Mouse (Mus musculus) thymus, postnatal 4 days (tissue): ENCODE results near the gene Naa80.

Experiments used
- DNase-seq: peaks from one replicate; pipeline ENCODE4 v3.0.0; 2021

The Naa80 gene

GRCm38 (mm10) chr9:107575579-107576356 is 2.9 kb upstream of the Naa80 start:
- DNase-seq = no peak

DNA sequence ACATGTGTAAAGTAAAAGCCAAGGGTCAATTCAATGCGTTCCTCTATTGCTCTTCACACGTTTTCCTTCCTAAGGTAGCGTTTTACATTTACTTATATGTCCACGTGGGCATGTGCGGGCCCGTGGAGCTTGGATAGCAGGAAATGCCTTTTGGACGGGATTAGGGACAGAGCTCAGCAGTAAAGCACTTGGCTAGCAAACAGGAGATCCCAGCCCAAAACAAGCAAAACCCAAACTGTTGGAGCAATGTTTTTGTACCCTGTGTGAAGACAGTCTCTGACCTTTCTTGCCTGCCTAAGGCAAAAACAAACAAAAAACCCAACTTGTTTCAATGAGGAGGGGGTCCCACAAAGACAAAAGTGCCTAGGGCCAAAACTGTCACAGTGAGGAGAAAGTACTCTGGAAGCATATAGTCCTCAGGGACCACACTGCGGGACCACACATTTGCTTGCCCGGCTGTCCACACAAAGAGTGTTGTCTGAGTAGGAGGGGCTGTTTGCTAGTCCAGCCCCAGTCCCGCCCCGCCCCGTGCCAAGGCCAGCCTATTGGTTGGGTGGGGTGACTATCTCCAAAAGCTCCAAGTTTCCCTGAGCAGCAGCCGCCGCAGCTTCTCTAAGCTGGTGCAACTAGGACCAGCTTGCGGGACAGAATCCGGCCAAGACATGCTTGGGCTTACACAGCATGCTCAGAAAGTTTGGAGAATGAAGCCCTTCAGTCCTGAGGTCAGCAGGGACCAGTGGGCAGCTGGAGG is 2.2 kb upstream of the Naa80 start, which contains the start of gene Hyal1:
Gene Hyal1 (plus strand): TSS at position 571 of the 751 bp plus-strand sequence.
- DNase-seq = no peak

DNA sequence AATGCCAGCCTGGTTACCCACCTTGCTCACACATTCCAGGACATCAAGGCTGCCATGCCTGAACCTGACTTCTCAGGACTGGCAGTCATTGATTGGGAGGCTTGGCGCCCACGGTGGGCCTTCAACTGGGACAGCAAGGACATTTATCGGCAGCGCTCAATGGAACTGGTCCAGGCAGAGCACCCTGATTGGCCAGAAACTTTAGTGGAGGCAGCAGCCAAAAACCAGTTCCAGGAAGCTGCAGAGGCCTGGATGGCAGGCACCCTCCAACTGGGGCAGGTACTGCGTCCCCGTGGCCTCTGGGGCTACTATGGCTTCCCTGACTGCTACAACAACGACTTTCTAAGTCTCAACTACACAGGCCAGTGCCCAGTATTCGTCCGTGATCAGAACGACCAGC is 816 bp upstream of the Naa80 start:
- no peak for DNase-seq

DNA sequence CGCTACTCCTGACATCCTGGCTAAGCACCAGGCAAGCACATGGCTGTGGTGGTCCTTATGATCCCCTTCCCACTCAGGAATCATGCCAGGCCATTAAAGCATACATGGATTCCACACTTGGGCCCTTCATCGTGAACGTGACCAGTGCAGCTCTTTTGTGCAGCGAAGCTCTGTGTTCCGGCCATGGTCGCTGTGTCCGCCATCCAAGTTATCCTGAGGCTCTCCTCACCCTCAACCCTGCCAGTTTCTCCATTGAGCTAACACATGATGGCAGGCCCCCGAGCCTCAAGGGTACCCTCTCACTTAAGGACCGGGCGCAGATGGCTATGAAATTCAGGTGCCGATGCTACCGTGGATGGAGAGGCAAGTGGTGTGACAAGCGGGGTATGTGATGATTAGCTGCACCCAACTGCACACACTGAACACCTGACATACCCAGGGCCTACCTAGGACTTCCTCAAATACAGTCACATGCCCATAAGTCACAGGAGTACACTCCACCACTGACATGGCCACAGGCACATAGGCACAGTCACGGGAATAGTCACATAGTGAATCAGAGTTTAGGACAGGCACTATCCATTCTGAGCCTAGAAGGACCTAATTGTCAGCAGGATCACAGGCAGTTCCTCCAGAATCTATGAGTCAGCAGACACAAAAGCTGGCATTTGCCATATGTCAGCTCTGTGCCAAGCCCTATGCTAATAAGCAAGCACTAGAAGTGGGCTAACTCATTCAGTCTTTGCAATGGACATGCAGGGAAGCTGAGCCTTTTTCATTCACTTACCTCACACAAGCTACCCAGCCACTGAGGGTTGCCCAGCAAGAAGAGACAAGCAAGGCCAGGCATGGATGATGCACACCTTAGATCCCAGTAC is 575 bp downstream of the Naa80 start:
- no peak for DNase-seq

DNA sequence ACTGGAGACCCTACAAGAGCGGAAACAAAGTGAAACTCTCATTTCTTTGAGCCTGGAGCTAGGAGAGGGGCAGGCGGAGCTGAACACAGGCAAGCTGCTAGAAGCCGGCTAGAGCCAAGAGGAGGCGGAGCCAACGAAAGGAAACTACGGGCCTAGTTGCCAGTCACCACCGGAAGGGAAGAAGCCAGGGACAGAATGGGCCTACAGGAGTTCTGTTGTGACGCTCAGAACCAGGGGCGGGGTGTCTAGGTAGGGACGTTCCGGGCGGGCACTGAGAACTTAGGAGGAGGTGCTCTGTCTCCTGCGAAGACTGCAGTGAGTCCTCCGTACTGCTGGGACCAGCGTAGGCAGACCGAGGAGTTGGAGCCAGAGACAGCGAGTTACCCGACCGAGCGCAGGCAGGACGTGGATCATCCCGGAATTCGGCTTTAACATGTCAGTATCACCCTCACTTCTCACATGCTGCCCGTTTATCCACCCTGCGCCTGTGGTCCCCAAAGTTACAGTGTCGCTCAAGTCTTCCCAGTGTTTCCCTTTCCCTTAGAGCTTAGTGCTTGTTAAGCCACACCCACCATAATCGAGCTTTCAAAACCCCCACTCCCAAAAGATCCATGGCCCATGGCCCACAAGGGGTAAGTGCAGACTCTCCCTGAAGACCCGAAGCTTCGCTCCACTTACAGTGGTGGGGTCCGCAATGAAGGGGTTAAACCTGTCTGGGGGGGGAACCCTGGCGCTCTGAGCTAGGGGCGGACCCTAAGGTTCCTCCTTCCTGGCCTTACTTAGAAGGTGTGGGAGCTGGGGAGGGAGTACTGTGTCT is 2.0 kb downstream of the Naa80 start, which contains the start of gene Hyal3:
Gene Hyal3 (plus strand): TSS at position 318 of the 817 bp plus-strand sequence.
- peak; percentile 85 for DNase-seq

GRCm38 (mm10) chr9:107581584-107581983 is 2.9 kb downstream of the Naa80 start:
- no peak for DNase-seq

- no peak for DNase-seq
These were observed 3.9 kb downstream of the Naa80 start for GRCm38 (mm10) chr9:107582509-107583062.

DNA sequence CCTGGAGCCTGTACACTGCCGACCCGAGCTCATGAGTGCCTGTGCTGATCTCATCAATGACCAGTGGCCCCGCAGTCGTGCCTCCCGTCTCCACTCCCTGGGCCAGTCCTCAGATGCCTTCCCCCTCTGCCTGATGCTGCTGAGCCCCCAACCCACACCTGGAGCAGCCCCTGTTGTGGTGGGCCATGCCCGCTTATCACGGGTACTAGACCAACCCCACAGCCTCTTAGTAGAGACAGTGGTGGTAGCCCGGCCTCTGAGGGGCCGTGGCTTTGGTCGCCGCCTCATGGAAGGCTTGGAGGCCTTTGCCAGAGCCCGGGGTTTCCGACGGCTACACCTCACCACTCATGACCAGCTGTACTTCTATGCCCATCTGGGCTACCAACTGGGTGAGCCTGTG is 4.5 kb downstream of the Naa80 start:
- DNase-seq = no peak

DNA sequence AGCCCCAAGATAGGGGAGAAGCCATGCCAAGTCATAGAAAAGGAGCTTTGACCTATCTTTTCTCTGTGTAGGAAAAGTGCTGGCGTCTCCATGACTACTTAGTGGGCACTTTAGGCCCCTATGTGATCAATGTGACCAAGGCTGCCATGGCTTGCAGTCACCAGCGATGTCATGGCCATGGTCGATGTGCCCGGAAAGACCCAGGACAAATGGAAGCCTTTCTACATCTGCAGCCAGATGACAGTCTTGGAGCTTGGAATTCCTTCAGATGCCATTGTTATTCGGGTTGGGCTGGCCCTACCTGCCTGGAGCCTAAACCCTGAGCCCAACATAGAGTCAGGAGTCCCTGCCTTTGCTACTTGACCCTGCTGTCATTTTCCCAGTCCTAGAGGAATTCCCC is 7.8 kb downstream of the Naa80 start:
- DNase-seq = no peak

DNA sequence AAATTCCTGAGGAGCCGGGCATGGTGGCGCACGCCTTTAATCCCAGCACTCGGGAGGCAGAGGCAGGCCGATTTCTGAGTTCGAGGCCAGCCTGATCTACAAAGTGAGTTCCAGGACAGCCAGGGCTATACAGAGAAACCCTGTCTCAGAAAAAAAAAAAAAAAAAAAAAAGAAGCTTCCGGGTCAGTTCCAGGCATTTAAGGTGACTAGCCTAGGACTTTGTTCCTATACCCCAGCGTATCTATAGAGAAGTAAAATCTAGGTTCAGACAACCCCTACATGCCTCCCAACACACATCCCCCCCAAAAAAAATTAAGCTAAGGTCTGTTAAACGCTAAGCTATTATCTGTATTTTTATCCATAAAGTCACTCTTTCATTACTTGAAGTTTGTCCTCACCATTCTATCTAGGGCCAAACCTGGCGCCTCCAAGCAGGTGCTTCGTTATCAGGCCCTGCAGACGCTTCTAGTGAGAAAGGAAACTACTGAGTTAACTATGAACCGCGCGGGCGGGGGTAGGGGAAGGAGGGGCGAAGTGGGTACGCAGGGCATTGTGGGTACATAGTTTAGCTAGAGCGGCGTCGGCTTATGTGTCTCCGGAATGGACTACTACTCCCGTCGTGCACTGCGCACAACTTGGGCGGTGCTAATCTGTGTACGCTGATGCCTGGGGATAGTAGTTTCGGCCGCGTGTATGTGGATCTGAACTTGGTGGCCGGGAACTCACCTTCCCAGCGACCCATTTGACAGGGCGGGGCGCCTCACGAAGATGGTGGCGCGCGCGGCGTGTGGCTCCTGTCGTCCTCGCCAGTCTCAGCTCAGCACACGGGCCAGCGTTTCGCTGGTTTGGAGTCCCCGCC is 8.5 kb downstream of the Naa80 start, which contains the start of gene Ifrd2:
Gene Ifrd2 (plus strand): TSS at position 669 of the 859 bp plus-strand sequence.
- DNase-seq = peak; percentile 97

- no peak for DNase-seq
These were observed 9.3 kb downstream of the Naa80 start for GRCm38 (mm10) chr9:107587833-107588639.

- DNase-seq = no peak
These were observed 11.5 kb downstream of the Naa80 start for GRCm38 (mm10) chr9:107590058-107590772.

DNA sequence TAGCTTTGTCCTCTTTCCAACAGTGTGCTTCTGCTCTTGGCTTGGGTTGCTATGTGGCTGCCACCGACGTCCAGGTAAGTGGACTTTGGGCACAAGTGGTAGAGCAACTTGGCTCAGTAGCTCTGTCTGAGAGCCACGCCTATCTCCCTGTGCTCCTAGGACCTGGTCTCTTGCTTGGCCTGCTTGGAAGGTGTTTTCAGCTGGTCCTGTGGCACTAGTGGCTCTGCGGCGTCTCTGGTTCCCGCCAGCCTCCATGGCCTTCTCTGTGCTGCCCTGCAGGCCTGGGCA is 12.0 kb downstream of the Naa80 start:
- DNase-seq = no peak

GRCm38 (mm10) chr9:107593101-107593976 is 14.7 kb downstream of the Naa80 start:
- DNase-seq = no peak

DNA sequence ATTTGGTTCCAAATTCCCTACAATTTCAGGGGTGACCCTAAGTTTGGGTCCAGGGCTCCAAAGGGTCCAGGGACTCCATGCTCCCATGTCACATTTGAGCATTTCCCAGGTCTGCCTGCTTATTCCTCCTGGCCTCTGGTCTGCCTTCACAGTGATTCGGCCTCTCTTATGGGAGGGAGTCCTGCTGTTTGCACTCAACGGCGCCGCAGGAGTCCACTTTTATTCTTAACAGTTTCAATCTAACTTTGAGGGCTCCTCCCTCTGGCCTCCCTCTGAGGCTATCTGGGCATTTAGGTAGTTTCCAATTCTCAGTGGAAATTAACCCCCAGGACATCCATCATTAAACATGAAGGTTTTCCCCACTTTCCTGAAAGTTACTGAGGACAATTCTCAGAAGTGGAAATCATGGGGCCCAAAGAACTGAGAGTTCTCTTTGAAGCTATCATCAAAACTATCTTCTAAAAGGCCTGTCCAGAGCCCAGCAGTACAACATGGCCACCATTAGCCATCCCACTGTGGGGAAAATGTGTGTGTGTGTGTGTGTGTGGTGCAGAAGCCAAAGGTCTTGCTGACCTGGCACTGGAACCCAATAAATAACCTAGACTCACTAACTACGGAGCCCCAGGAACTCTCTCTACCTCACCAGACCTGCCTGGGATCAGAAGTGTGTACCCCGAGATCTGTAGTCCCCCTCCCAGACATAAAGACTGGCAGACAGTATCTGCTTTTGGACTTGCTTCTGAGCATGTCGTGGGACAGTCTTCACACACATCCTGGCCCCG is 15.8 kb downstream of the Naa80 start:
- no peak for DNase-seq

GRCm38 (mm10) chr9:107596619-107597569 is 18.2 kb downstream of the Naa80 start:
- DNase-seq = no peak
